Mouse (Mus musculus) T-helper 1 cell (primary cell): ENCODE results near the gene Tk1.
"Not testable (repeated sequence)": the region's sequence is repeated elsewhere in the genome, so short reads cannot be mapped to it uniquely, and the experiment has no call there.

Experiments
- in situ Hi-C: fragments of 300-600 bp; cut with MboI, MseI; formaldehyde crosslinking; loops from one replicate; pipeline ENCODE4 v1.15.1; 2025; ENCODE audit warnings: high pct_unique_total_duplicates

The Tk1 gene

DNA sequence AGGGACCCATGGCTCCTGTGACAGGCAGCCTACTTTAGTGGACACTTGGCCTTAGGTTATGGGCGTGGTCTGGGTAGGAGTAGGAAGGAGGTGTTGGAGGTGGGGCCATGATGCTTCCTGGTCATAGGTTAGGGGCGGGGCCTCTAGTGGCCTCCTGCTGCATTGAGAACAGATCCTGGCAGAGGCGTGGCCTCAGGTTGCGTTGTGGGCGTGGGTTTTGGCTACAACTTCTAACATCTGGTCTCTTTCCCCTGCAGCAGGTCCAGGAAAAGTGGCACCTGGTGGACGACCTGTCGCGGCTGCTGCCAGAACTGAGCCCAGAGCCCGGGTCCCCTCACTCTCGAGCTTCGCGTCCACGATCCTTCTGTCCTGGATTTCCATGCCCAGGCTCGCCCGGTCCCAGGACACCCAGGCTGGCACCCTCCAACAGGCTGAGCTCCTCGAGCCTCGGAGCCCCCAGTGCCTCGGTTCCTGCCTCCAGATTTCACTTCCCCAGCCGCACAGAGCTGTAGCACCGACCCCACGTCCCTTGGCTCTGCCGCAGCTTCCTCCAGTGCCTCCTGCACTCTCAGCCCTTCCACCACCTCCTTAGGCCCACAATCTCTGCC, 33.5 kb downstream of the Tk1 start:
- in situ Hi-C loops, result no loop called here

DNA sequence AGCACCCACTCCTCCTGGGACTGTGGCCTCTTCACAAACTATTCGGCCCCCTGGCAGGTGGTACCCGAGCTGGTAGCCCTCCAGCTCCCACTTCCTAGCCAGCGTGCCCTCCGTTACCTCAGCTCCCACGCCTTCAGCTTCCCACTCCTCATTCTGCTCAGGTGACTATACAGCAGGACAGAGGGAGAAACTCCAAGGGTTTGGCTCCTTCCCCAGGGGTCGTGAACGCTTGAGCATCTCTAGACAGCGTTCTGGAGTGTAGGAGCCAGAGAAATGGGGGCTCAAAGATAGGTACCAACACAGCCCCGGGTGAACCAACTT, 34.5 kb downstream of the Tk1 start:
- in situ Hi-C loops, result no loop called here

DNA sequence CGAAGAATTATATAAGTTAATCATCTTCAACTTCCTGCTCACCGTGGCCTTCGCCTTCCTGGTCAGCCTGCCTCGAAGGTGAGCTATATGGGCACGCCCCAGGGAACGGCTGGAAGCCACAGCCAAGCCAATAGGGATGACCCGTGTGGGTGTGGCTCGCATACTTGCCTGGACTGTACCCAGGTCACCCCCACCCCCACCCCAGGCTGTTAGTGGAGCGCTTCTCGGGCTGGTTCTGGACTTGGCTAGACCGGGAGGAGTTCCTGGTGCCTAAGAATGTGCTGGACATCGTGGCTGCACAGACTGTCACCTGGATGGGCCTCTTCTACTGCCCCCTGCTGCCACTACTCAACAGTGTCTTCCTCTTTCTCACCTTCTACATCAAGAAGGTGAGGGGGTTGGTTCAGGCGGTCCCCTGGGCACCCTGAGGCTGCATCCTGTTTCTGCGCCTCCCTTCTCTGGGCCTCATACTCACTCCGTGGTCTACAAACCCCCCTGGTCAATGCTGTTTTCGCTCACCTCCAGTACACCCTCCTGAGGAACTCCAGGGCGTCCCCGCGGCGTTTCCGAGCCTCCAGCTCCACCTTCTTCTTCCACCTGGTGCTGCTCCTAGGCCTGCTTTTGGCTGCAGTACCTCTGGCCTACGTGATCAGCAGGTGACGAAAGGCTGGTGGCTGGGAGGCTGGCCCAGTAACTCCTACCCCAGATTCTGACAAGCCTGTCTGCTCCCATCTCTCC, 35.0 kb downstream of the Tk1 start:
- in situ Hi-C loops, result no loop called here

DNA sequence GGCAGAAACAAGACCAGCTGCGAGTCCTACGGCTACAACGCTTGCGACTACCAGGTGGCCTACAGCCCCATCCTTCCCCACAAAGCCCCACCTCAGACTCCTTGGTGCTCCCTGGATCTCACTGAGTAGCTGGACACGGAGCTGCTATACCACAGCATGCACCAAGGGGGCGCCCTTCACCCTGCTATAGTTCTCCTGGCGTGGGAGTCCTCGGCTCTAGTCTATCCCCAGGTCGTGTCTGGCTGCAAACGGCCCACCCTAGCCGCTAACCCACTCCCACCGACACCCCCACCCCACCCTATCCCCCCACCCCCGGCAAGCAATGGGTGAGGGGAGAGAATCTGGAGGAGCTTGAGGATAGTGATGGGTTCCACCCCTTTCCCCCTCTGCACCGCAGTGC, 35.6 kb downstream of the Tk1 start:
- in situ Hi-C loops, result no loop called here

DNA sequence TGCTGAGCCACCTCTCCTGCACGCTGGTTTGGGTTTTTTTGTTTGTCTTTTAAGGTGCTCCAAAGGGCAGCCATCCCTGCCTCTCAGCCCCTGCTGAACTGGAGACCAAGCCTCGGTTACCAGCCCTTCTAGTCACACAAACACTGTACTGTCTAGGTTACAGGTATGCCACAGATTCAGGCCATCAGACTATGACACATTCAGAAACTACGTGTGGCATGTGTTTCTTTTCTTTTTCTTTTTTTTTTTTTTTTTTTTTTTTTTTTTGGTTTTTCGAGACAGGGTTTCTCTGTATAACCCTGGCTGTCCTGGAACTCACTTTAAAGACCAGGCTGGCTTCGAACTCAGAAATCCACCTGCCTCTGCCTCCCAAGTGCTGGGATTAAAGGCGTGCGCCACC, 37.4 kb downstream of the Tk1 start:
- in situ Hi-C loops, result not testable (repeated sequence)

DNA sequence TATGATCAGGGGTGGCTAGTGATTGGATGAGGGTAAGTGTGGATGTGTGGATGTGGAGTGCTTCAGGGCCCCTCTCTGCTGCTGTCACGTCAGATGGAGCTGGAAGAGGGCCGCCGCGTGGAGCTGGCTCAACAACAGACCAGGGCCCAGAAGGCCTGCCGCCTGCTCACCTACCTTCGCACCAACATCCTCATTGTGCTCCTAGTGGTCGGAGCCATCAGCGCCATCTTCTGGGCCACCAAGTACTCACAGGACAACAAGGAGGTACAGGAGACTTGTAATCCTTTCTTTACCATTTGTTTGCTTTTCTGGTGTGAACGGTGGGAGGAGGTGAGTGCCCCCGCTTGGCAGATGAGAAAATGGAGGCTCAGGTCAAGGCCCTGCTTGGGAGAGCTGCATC, 39.6 kb downstream of the Tk1 start:
- in situ Hi-C loops, result no loop called here

DNA sequence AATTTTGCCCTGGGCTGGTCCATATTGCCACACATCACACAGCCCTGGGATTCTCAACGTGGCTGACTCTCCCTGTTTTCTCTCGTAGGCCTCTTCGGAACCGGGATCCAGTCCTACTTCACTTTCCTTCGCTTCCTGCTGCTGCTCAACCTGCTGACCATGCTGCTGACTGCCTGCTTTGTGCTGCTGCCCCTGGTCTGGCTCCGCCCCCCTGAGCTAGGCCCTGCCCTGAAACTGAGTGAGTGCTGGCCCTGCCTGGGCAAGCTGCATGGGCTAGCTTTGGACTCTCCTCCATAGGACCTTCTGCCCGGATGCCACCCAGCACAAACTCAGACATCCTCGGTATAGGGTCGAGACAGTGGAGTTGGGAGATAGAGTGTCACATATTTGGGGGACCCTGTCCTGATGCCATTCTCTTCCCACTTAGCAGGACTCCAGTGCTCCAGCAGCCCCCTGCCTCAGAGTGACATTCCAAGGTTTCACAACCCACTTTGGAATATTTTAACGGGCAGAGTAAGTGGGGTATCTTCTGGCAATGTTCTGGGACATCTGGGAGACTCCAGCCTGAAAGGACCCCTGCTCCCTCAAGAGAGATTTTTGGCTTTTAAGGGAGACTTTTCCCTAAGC, 42.1 kb downstream of the Tk1 start:
- in situ Hi-C loops, result no loop called here

DNA sequence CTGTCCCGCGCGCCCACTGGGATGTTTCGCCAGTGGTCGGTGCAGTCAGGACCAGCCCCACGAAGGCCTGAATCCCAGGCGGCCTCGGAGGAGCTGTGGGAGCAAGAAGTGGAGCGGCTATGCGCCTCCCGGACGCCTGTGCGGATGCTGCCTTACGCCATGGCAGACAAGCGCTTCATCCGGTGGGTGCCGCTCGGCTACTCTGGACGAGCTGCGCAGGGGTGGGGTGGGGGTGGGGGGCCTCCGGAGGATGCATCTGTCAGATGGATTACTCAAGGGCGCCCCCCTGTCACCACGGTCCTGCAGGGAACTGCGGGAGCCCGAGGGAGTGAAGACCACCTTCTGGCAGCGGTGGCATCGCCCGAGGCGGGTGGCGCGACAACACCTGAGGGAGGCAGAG, 42.8 kb downstream of the Tk1 start:
- in situ Hi-C loops, result no loop called here

DNA sequence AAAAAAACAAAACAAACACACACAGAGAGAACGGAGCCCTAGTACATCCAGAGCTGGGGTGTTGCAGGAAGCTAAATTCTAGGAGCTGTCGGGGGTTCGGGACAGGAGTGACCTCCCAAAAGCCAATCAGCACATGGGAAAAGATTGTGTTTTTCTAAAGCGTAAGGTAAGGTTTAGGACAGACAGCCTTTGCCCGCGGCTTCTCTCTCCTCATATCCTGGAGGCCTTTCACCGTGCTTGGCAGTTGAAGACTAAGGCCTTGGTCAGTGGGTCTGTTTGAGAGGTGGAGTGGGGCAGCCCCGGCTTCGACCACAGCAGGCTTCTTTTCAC, 43.2 kb downstream of the Tk1 start:
- in situ Hi-C loops, result no loop called here

DNA sequence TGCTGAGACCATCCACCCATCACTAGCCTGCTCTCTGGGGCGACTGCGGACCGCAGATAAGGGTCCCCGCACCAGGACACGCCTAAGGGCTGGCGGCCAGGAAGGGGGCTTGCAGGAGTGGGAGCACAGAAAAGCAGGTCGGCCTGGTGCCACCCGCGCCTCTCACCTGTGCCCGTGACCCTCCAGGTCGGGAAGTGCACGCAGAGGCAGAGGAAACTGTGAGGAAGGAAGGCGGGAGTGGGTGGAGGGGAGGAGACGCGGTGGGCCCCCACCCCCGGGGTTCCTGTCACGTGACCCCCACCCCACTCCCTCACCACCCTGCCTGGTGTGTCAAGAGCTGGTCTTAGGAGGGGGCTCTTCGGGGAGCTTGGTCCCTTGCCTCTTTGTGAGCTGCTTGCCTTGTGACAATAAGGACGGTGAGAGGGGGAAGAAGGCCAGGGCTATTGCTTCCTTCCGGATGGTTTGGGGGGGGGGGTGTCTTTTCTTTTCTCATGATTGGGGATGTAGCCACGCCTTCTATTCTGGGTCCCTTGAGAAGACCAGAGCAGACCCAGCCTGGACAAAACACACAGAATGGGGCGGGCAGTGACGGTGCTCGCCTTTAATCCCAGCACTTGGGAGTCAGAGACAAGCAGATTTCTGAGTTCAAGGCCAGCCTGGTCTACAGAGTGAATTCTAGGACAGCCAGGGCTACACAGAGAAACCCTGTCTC, 43.7 kb downstream of the Tk1 start, which contains the start of the genes Tmc8 and Tmc6:
Gene Tmc8, plus strand, starts transcription at position 84 of the 712 bp plus-strand sequence.
Gene Tmc6, minus strand, starts transcription at position 206 of the 712 bp plus-strand sequence.
- in situ Hi-C loops, result no loop called here

DNA sequence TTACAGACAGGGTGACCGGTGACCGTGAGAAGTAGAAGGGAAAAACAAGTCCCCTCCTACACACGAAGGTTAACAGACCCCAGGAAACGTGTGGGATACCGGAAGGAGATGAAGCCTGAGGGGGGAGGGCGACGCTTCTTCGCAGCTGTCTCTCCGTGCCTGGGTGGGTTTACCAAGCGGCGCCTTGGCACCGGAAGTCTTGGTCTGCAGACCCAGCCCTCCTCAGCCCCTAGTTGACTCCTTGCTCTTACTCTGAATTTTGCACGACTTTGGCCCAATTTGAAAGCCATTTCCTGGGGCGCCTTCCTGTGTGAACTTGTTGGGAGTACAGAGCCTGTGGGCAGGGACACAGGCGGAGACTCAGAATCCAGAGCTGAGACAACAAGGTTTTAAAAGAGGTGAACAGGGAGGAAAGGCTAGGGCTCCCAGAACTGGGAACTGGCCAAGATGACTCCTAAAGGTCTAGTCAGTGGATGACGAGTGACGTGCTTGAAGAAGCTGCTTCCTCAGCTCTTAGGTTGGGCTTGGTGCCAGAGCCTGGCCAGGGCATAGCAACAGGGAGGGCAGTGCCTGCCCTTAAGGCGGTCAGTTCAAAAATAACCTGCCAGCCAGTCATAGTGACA, 44.6 kb downstream of the Tk1 start:
- in situ Hi-C loops, result no loop called here

DNA sequence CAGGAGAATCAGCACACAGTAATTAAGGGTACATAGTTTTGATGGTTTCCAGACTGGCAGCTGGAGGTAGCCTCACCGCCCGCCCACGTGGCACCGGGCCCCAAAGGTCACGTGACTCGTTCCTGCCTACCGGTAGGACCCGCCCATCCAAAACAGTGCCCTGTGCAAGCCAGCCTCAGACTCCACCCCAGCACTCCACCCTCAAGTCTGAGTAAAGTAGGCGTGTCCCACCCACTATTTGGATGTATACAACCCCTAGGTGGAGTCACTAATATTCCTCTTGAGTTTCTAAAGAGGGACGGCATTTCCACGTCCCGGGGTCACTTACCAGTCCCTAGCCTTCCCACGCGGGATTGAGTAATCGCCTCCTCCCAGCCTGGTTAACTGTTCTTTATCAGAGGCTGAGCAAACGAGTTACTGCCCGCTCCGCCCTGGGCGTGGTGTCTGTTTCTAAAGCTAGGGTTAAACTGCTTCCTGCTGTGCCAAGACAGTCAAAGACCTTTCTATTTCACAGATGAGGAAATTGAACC, 45.2 kb downstream of the Tk1 start:
- in situ Hi-C loops, result no loop called here

DNA sequence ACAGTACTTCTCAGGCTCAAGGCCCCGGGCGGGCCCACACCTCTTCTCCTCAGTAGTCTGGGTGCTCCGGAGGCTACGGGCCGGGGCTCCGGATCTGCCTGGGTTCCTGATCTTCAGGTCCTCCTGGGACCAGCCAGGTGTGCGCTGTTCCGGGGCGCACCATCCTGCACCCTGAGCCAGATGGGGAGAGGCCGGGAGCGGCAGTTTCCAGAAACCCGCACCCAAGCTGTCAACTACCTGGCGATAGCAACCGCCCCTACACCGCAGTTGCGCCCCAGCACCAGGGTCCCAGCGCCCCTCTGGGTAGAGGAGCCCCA, 45.7 kb downstream of the Tk1 start:
- in situ Hi-C loops, result no loop called here

DNA sequence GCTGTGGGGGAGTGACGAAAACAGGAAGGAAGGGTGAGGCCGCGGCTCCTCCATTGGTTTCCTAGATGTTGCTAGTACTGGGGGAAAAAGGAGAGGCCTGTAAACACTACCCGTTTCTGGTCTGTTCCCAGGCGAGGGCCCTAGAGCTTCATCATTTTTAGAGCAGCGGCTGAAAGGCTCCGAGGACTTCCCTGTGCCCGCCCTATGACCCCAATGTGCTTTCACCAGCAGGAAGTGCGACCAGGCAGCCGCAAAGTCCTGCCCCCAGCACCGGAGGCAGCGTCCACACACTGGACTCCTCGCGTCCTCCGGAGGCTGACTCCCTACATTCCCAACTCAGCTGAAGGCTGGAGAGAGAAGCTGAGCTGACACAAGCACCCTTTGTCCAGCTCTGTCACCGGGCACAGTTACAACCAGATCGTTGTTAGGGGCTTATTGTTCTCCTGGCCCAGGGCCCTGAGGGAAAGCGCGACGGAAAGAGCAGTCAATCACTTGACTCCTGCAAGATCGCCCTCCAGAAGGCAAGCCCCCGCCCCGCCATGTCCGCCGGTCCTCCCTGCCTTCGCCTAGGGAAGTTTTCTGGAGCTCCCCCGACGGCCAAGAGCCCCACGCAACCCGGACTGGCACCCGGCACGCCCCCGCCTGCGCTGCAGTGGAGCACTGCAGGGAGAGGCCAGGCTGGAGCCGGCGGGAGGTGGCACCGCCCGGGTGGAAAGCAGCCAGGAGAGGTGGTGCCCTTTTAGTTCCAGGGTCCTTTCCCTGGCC, 46.3 kb downstream of the Tk1 start:
- in situ Hi-C loops, result no loop called here

DNA sequence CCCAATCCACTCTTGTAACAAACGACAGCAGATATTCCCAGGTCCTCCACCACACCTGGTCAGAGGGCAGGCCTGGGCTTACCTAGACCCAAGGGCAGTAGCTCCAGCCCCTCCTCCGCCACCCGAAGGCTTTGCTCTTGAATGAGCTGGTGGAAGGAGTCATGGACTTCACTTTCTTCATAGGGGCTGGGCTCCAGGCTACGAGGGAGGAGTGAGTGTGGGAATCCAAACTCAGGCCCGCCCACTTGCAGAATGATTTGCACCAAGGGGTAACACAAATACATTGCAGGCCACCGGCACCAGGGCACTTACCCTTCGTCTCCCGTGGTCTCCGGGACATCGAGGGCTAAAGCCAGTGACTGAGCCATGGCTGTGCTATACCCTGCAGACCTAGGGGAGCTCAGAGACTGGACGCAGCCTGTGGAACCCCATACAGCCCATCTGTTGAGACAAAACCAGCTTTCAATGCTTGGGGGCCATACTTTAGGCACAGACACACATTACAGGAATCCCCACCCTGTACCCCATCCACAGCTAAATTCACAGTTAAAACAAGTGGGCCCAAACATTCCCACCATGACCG, 47.0 kb downstream of the Tk1 start:
- in situ Hi-C loops, result no loop called here

DNA sequence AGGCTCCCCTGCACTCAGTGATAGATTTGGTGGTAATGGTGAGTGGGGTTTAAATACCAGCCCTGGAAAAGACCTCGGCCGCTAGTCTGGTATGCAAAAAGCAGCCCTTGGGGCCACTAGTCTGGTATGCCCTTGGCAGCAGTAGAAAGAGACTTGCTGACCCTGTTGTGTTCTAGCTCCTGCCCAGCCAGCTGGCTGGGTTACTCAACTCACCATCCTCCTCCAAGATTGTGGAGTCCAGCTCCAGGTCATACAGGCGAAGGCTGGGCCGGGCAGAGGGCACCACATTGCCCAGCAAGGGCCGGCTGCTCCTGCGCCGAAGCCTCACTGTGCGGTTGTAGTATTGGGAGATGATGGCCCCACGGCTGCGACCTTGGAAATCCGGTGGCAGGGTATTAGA, 47.9 kb downstream of the Tk1 start:
- in situ Hi-C loops, result no loop called here

DNA sequence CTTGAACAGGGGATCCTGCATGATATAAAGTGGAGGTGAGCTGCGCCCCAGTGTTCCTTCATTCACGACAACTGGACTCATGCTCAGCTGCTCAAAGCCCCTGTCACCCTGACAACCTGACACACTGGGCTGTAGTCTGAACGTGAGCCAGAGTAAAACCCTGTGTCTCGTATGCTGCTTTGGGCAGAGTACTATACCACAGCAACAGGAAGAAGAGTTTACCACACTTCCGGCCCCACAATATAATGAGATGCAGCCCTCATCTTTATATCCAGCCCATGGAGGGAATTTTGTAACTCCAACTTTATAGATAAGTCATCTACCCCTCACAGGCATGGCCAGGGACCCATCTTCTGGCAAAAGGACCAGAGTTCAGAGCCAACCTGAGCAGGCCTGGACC, 48.8 kb downstream of the Tk1 start:
- in situ Hi-C loops, result no loop called here

DNA sequence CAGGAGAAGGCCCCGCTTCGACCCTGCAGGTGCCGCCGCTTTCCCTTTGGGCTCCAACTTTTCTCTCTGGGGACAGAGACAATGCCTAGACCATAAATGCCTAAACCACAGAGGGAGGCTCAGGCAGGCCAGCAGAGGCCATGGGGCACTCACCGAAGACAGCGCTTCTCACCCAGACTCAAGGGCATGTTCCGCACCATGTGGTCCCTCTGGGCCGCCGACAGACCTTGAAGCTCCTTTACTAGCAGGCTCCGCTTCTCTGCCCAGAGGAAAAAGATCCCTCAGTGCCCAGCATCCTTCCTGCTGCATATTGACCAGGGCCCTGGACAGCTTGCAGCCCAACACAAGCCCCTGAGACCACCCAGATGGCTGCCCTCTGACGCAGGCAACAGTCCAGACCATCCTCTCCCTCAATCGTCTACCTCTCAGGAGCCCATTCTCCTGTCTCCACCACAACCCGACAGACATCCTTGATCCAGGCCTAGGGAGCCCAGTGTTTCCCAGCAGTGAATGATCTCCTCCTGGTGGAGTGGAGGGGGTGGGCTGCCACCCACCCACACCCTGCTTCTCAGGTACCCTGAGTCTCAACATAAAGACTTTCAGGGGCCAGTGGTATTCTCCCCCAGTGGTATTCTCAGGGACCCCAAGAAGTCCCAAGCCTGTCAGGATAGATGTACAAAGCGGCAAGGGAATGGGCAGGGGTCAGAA, 49.7 kb downstream of the Tk1 start:
- in situ Hi-C loops, result no loop called here

DNA sequence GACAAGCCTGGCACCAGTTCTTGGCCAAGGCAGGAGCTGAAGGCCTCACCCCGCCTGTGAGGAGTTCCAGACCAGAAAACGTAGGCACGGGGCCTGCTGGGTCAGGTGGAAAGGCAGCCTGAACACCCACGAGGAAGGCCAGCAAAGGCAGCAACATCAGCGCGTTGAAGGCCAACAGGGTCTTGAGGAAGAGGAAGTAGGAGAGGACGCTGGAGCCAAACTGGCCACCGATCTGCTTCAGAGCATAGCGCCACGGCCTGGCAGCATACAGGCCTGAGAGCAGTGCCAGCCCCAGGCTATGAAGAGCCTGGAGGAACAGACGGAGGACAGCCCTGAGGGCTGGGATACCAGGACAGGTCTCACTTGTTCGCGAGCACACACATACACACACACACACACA, 50.4 kb downstream of the Tk1 start:
- in situ Hi-C loops, result no loop called here

DNA sequence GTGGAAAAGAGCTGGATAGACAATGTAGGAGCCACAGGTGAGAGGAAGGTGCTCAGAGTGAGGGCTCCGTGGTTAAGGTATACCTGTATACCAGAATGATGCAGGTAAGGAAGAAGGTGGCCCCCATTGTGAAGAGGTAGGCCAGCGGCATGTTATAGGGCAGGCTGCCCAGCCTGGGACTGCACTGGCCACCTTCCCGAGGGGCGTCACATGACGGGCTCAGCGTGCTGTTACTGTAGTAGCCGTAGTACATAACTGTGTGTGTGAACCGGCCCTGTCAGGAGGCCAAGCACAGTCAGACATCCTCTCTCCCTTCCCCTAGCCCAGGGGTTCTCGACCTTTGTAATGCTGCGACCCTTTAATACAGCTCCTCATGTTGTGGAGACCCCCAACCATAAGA, 51.0 kb downstream of the Tk1 start:
- in situ Hi-C loops, result no loop called here
